In the genomic region with DNA sequence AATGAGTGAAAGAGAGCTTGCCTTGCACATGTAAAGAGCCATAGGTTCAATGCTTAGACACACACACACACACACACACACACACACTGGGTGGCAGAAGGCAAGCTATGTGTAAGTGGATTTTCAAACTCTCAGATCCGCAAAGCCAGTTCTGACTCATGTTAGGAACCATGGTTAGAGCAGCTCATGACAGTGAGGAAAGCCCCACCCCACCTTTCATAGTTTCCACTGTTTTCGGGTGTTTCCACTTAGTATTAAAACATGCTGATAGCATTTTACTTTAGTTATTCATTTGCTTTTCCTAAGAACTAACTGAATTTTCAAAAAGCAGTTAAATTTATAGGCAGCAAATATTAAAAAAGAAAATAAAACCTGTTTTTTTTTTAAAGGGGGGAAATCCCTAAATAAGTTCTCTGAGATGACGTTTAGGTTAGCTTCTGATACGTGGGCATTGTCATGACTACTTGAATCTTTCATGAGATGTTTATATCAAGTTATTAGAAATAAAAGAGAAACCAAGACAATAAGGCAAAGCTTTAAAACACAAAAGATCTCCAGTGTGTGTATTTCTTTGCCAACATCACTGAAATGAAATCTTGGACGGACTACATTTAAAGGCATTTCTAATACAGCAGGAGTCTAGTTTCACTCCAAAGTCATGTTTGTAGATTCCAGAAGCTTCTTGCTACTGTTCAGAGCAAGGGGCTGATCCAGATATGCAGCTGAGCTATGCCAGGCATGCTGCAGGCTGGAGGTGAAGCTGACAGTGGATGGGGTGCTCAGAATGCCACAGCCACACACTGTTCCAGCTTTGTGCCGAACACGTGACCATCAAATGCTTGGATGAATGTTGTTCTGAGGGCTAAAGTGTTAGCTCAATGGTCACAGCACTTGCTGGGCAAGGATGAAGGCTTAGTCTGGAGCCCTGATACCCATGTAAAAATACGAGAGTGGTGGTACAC, we compare ENCODE assay signal across 24 mouse cellular contexts. TPM values are rescaled to one million over a fixed set of nuclear protein-coding genes. Genes with fewer than 3 reads are reported as not detected.
DNase-seq lines count a peak whose midpoint lies in the region; ATAC-seq lines count a peak whose summit lies in the region.
"Had no signal": no experiment of that assay in that cellular context is flagged by ENCODE, and none has a peak within 500 bp of the region (broad histone marks: within the 10 kb centered on the region; RNA-seq: fewer than 3 reads in every experiment).

No protein-coding gene starts in this region.

- DNase-seq in forebrain, embryonic 11.5 days (ENCODE audit: low spot score): no peak
- peak; percentile 31 to 33 for DNase-seq in lung, adult 18-20 months
- no peak for DNase-seq in lung, postnatal 14 days
- DNase-seq in induced T-regulatory cell, adult 2 months (ENCODE audit: low read depth): peak; percentile 86
- no peak for DNase-seq in thymus, postnatal 4 days
- no peak for DNase-seq in frontal cortex, postnatal 14 days (ENCODE audit: low spot score in 2 of 2)
- DNase-seq in spleen, postnatal 4 days (ENCODE audit: low spot score in 2 of 2): no peak
- DNase-seq: adrenal gland, adult 2 months; cerebellum, adult 11 months; cerebellum, postnatal 14 days; embryo, embryonic 11 days; midbrain, embryonic 14.5 days; retina, postnatal 1 day; thymus, adult 2 months had no signal

- 0 out of 2 replicates have a peak overlapping the region, but pooled peaks have one; percentile 31 for H3K27ac ChIP-seq in forebrain, embryonic 13.5 days
- H3K27ac ChIP-seq in forebrain, embryonic 11.5 days (ENCODE audit: low read depth, low read length): no peak overlapping the region
- H3K27ac ChIP-seq: embryonic facial prominence, embryonic 15.5 days; forebrain, embryonic 12.5 days; hindbrain, embryonic 10.5 days; kidney, embryonic 15.5 days; liver, embryonic 15.5 days had no signal

- H3K4me1 ChIP-seq in forebrain, embryonic 13.5 days: no peaks in the 10 kb centered on the region
- H3K4me1 ChIP-seq in forebrain, embryonic 11.5 days (replicated peaks; ENCODE audit: control insufficient read depth, insufficient read depth, low read length): no peaks in the 10 kb centered on the region
- H3K4me1 ChIP-seq: embryonic facial prominence, embryonic 15.5 days; forebrain, embryonic 12.5 days; hindbrain, embryonic 10.5 days; kidney, embryonic 15.5 days; liver, embryonic 15.5 days had no signal

- no peaks in the 10 kb centered on the region for H3K27me3 ChIP-seq in forebrain, embryonic 13.5 days
- H3K27me3 ChIP-seq in forebrain, embryonic 11.5 days (ENCODE audit: control insufficient read depth, insufficient read depth, low read length): no peaks in the 10 kb centered on the region
- H3K27me3 ChIP-seq: embryonic facial prominence, embryonic 15.5 days; forebrain, embryonic 12.5 days; kidney, embryonic 15.5 days; liver, embryonic 15.5 days had no signal

- 84% methylated on average over 8 of the region's 8 CpGs for WGBS in forebrain, embryonic 13.5 days
- 87% methylated on average over 8 of the region's 8 CpGs for WGBS in forebrain, embryonic 11.5 days

- no peak overlapping the region for H3K9ac ChIP-seq in forebrain, embryonic 13.5 days
- no peak overlapping the region for H3K9ac ChIP-seq in forebrain, embryonic 11.5 days (ENCODE audit: low read length)
- H3K9ac ChIP-seq: embryonic facial prominence, embryonic 15.5 days; forebrain, embryonic 12.5 days; kidney, embryonic 15.5 days; liver, embryonic 15.5 days had no signal

- no peaks in the 10 kb centered on the region for H3K36me3 ChIP-seq in forebrain, embryonic 13.5 days (ENCODE audit: poor library complexity, severe bottlenecking)
- no peaks in the 10 kb centered on the region for H3K36me3 ChIP-seq in forebrain, embryonic 11.5 days (ENCODE audit: control insufficient read depth, insufficient read depth, low read length)
- H3K36me3 ChIP-seq: embryonic facial prominence, embryonic 15.5 days; forebrain, embryonic 12.5 days; hindbrain, embryonic 10.5 days; kidney, embryonic 15.5 days; liver, embryonic 15.5 days had no signal

- H3K9me3 ChIP-seq in forebrain, embryonic 13.5 days (replicated peaks): no peaks in the 10 kb centered on the region
- no peaks in the 10 kb centered on the region for H3K9me3 ChIP-seq in forebrain, embryonic 11.5 days (ENCODE audit: control insufficient read depth, low read length)
- H3K9me3 ChIP-seq: embryonic facial prominence, embryonic 15.5 days; forebrain, embryonic 12.5 days; hindbrain, embryonic 10.5 days; kidney, embryonic 15.5 days; liver, embryonic 15.5 days had no signal

- no peak for ATAC-seq in forebrain, embryonic 13.5 days
- no peak for ATAC-seq in forebrain, embryonic 11.5 days (replicated peaks; ENCODE audit: low FRiP score)

- H3K4me3 ChIP-seq in forebrain, embryonic 13.5 days: no peak overlapping the region
- H3K4me3 ChIP-seq in forebrain, embryonic 11.5 days (ENCODE audit: low read depth, low read length): no peak overlapping the region
- H3K4me3 ChIP-seq: embryonic facial prominence, embryonic 15.5 days; forebrain, embryonic 12.5 days; hindbrain, embryonic 10.5 days; kidney, embryonic 15.5 days; liver, embryonic 15.5 days; myocyte had no signal

- H3K4me2 ChIP-seq in forebrain, embryonic 13.5 days: no peak overlapping the region
- no peak overlapping the region for H3K4me2 ChIP-seq in forebrain, embryonic 11.5 days (ENCODE audit: low read depth, low read length, severe bottlenecking)
- H3K4me2 ChIP-seq: embryonic facial prominence, embryonic 15.5 days; forebrain, embryonic 12.5 days; kidney, embryonic 15.5 days; liver, embryonic 15.5 days had no signal

RNA-seq across cellular contexts. Expression of gene Gm47959, which starts 6.2 kb away (rescaled TPM):
- polyA plus RNA-seq in forebrain, embryonic 13.5 days (2015; fragmentation: Nextera tagmentation; extraction: Ambion mirVana): not detected in 2 replicates
- not detected in 2 replicates for polyA plus RNA-seq in forebrain, embryonic 11.5 days (2014; fragmentation: Nextera tagmentation; extraction: Ambion mirVana)
- polyA plus RNA-seq: adrenal gland, adult 2 months; forebrain, embryonic 12.5 days; hindbrain, embryonic 10.5 days; intestine, embryonic 14.5 days; kidney, embryonic 15.5 days; large intestine, adult 2 months; limb, embryonic 14.5 days; liver, embryonic 15.5 days; midbrain, embryonic 14.5 days; myocyte; thymus, adult 2 months had no signal

RNA-seq across cellular contexts. Expression of gene Slc19a3, which starts 31.7 kb away (rescaled TPM):
- 0.35 and 0.59 TPM in 2 replicates for polyA plus RNA-seq in forebrain, embryonic 13.5 days (2015; fragmentation: Nextera tagmentation; extraction: Ambion mirVana)
- polyA plus RNA-seq in forebrain, embryonic 11.5 days (2014; fragmentation: Nextera tagmentation; extraction: Ambion mirVana): 0.40 and 0.48 TPM in 2 replicates

RNA-seq across cellular contexts. Expression of gene Krtap28-10, which starts 35.8 kb away (rescaled TPM):
- not detected in 2 replicates for polyA plus RNA-seq in forebrain, embryonic 13.5 days (2015; fragmentation: Nextera tagmentation; extraction: Ambion mirVana)
- polyA plus RNA-seq in forebrain, embryonic 11.5 days (2014; fragmentation: Nextera tagmentation; extraction: Ambion mirVana): not detected in 2 replicates
- polyA plus RNA-seq: adrenal gland, adult 2 months; forebrain, embryonic 12.5 days; hindbrain, embryonic 10.5 days; intestine, embryonic 14.5 days; kidney, embryonic 15.5 days; large intestine, adult 2 months; limb, embryonic 14.5 days; liver, embryonic 15.5 days; midbrain, embryonic 14.5 days; myocyte; thymus, adult 2 months had no signal

RNA-seq across cellular contexts. Expression of gene Gm47969, which starts 38.2 kb away (rescaled TPM):
- polyA plus RNA-seq in forebrain, embryonic 13.5 days (2015; fragmentation: Nextera tagmentation; extraction: Ambion mirVana): not detected in 2 replicates
- polyA plus RNA-seq in forebrain, embryonic 11.5 days (2014; fragmentation: Nextera tagmentation; extraction: Ambion mirVana): not detected in 2 replicates
- polyA plus RNA-seq: adrenal gland, adult 2 months; forebrain, embryonic 12.5 days; hindbrain, embryonic 10.5 days; intestine, embryonic 14.5 days; kidney, embryonic 15.5 days; large intestine, adult 2 months; limb, embryonic 14.5 days; liver, embryonic 15.5 days; midbrain, embryonic 14.5 days; myocyte; thymus, adult 2 months had no signal

RNA-seq across cellular contexts. Expression of gene Gm47955, which starts 46.4 kb away (rescaled TPM):
- not detected in 2 replicates for polyA plus RNA-seq in forebrain, embryonic 13.5 days (2015; fragmentation: Nextera tagmentation; extraction: Ambion mirVana)
- polyA plus RNA-seq in forebrain, embryonic 11.5 days (2014; fragmentation: Nextera tagmentation; extraction: Ambion mirVana): not detected in 2 replicates
- polyA plus RNA-seq: adrenal gland, adult 2 months; forebrain, embryonic 12.5 days; hindbrain, embryonic 10.5 days; intestine, embryonic 14.5 days; kidney, embryonic 15.5 days; large intestine, adult 2 months; limb, embryonic 14.5 days; liver, embryonic 15.5 days; midbrain, embryonic 14.5 days; myocyte; thymus, adult 2 months had no signal

Comparison
In these comparisons a context has a peak if more than half of its experiments do, and no peak if none do; other contexts are left out.
1. DNase-seq: peak in lung, adult 18-20 months (2 of 2) and induced T-regulatory cell, adult 2 months (single experiment); none in forebrain, embryonic 11.5 days (single experiment), lung, postnatal 14 days (single experiment), thymus, postnatal 4 days (single experiment), frontal cortex, postnatal 14 days (0 of 2) and spleen, postnatal 4 days (0 of 2).